Mouse (Mus musculus): ENCODE measurements at regions not wholly inside any gene's neighbourhood (a gene's known extent, or its start where the extent isn't known, plus 50 kb on each side); places are given as distances from the start of the nearest gene placed in this dataset.

DNA sequence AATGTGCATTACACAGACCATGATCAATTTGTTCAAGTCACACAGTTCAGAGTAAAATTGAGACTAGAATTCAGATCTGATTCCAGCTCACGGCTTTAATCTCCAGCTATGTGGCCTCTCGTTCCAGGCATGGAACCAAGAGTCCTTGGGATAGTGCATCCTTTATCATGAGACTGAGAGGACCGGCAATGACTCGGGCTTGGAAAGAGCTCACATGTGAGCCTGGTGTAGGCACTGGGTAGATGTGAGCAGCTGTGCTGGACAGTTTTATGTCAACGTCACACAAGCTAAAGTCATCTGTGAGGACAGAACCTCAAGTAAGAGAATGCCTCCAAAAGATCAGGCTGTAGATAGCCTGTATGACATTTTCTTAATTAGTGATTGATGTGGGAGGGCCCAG lies 228.3 kb downstream of the Plpp3 start:
- DNase-seq (ENCODE audit: low spot score in 2 of 2) = no peak

DNA sequence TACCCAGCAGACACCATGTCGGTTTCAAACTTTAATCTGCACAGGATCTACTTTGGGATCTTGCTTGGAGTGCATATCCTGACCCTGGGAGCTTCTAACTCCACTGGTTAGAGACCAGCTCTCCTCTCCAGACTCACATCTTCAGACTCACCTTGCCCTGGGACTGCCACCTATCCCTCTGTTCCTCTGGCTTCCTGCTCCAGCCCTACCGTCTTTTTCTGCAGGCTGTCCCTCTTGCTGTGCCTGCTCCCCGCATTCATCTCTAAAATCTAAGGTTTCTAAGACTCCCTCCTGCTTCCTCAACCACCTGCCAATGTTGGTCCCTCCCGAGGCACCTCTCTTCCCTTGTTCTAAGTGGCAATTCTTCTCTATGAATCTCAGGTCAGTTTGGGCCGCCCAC lies 233.2 kb downstream of the Plpp3 start:
- DNase-seq (ENCODE audit: low spot score in 2 of 2) = peak; percentile 17 to 22

DNA sequence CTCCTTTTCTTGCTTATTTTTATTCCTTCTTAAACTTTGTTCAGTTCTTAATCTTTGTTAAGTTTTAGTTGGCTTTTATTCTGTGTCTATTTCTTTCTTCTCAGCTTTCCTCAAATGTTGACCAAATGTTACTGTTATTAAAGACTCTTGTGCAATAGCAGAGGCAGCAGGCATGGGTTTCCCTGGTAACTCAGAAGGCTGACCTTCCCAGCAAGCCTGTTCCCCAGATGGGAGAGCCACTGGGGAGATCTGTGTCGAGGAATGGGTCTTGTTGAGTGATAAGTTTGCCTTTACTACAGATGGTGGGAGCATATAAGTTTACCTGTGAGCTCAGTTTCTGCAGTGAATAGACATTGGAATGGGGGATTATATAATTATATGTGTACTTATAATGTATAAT lies 237.2 kb downstream of the Plpp3 start:
- DNase-seq (ENCODE audit: low spot score in 2 of 2) = no peak

DNA sequence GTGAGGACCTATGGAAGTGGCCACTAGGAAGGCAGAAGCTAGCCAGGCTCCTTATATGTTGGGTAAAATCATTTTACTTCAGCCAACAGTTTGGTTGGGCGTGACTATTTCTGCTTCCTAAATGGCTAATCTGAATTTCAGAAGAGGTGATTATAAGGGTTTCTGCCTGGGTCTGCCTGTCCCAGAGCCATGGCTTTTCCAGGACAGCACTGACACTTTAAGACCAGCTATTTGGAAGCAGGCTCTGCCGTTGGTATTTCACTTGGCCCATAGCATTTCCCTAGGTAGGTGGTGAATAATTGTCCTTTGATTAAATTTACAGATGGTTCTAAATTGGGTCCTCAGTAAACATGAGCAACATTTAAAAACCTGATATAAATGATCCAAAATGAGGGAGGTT lies 240.3 kb downstream of the Plpp3 start:
- DNase-seq (ENCODE audit: low spot score in 2 of 2) = no peak

DNA sequence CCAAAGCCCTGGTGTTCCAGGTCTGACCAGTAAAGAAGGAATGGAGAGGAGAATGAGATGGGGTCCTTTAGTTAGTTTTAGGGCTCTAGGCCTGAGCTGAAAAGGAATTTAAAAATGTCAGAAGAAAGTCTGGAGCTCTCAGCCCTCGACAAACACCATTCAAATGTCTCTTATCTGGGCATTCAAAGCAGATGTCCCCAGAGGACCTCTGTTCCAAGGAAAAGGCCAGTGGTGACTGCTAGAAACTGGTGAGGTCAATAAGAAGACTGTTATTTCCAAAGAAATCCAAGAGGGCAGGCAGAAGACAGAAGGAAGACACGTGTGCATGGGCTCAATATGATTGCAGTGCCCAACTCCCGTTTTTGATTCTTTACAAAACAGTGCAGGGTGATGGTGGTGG lies 244.9 kb downstream of the Plpp3 start:
- DNase-seq (ENCODE audit: low spot score in 2 of 2) = no peak

DNA sequence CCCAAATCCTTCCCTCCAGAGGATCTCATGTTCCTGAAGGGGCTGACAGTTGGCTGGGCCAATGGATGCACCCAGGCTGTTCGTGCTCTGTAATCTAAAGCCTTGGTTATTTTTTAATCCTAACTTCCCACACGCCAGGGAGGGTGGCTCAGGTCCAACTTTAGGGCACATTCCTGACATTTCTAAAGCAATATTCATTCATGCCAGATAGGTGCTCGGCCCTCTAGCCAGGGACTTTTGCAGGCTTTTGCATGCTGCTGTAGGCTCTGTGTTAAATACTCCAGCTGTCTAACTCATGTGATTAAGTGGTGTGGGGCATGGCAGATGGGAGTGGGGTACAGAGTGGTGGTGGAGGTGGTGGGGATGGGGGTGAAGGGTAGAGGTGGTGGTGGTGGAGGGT lies 246.0 kb downstream of the Plpp3 start:
- no peak for DNase-seq (ENCODE audit: low spot score in 2 of 2)

DNA sequence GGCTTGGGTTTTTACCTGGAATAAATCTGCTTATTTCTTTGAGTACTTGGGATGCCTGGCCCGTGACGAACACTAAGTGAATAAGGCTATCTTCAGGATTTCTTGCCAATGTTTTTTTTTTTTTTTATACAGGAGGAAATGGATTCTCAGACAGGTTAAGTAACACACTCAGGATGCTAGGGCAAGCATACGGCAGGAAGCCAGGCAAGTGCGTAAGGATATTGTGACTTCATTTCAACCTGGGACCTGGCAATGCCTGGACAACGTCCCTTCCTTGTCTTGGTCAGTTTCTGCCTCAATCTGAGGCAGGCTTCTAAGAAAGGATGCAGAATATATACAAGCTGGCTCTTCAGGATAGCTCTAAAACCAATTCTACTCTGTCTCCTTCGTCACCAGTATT lies 246.5 kb downstream of the Plpp3 start:
- DNase-seq (ENCODE audit: low spot score in 2 of 2) = no peak

DNA sequence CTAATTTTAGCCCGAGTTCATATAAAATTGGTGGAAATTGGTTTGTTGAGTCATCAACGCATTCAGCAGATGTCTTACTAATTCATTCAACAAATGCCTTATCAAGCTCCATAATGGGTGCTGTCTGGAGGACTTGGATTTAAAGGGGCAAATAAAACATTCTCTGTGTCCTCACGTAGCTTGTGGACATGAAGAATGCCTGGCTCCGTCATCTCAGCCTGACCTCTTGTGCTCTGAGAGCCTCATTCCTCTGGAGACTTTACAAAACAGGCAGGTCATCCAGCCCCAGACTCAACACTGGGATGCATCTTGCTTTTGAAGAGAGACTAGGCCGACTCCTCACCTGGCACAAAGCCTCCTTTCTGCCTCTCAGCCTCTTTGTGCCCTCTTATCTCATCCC lies 248.6 kb downstream of the Plpp3 start:
- DNase-seq (ENCODE audit: low spot score in 2 of 2) = no peak

DNA sequence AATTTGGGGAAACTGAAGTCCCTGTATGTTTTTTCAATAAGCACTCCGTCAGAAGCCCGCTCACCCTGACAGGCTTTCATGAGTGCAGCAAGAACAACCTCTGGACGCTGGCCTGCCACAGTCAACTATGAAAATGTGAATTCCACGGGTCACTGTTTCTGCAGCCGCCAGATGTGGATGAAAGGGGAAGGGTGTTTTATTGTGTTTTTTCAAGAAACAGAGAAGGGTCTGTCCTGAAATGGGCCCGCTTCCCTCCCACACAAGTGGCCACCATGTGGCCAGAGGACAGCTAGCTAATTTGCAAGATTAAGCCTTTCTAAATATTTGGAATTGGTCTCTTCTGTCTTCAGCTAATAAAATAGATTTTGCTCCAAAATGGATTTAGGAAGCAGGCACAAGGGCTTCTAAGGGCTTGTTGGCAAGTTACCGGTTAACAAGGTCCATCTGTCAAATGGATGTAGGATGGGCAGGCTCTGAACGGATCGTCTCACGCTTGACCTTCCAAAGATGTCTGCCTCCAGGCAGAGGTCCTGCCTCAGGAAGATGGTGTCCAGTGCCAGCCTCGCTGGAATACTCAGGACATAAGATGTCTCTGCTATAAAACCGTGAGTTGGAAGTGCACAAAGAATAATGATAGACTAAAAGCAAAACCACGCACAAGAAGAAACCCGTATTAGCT lies 249.8 kb downstream of the Plpp3 start:
- no peak for DNase-seq (ENCODE audit: low spot score in 2 of 2)

DNA sequence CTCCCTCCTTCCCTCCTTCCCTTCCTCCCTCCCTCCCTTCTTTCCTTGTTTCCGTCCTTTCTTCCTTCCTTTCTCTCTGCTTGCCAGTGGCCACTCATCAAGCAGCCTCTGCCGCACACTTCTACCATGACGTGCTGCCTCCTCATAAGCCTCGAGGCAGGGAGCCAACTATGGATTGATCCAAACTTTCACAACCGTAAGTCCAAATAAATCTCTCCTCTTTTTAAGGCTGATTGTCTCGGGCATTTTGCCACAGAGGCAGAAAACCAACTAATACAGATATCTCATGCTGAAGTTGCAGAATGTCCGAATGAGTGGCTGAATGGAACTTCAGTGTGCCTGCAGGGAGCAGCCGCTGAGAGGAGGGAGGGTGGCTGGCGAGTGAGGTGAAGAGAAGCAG lies 251.7 kb downstream of the Plpp3 start:
- DNase-seq (ENCODE audit: low spot score in 2 of 2) = no peak

DNA sequence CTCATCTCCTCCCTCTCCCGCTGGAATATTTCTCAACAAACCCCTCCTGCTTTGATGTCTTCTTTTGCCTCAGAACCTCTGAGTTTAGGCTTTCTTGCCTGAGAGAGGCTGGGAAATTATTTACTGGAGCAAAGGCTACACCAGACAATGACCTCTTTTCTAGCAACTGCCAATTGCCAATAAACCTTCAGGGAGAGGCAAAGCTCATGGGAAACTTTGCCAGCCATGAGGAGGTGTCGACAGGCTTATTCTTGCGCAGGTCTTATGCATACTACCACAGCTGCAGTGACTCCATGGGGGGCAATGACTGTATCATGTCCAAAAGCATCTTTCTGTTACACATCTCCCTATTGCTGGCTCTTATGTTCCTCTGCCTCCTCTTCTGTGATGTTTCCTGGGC lies 260.0 kb downstream of the Plpp3 start:
- DNase-seq (ENCODE audit: low spot score in 2 of 2) = no peak

DNA sequence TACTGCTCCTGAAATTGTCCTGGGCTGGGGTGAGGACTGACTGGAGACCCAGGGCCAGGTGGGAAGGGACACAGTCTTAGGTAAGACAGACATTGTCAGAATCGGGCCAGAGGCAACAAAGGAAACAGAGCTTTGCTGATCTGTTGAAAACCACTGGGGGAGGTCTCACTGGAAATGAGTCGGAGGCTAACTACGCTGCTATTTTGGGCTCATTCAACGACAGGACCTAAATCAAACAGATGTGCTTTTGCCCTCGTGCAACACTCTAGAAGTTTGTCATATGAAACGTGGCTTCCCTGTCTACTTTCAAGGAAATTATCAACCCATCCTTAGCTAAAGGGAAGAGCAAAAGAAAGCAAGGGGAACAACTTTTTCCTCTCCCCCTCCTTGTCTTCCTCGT lies 265.3 kb downstream of the Plpp3 start:
- no peak for DNase-seq (ENCODE audit: low spot score in 2 of 2)

DNA sequence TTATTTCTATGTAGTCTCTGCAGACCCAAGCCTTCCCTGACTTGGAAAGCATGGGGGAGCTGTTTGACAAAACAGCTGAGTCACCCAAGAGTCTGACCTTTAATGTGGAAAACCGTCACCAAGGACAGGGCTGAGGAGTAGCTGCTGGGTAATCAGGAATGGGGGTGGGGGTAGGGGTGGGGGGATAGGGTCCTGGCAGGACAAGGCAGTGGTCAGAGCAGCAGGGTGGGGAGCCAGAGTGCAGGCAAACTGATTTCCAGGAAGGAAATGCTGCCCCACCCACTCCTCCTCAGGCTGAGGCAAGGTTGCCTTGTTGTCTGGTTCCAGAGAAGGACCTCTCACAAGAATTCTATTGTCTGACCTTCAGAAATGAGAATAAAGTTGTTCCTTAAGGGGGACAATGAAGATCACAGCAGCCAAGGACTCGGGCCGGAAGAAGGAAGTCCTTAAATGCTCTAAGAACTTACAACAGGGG lies 266.6 kb downstream of the Plpp3 start:
- DNase-seq (ENCODE audit: low spot score in 2 of 2) = no peak

DNA sequence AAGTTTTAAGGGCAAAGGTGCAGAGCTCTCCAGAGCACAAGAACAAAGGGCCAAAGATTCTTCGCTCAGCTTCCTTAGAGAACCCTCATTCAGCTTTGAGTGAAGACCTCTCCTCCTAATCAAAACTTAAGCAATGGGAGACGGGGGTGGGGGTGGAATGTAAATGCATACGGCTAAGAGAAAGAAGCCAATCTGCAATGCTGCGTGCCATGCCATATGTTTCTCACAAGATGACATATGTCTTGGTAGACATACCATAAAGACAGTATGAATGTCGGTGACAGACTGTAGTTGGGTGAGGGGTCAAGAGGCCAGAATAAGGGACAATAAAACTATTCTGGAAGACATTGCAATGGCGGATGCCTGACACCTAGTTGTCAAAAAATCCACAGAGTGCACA lies 267.9 kb downstream of the Plpp3 start:
- DNase-seq (ENCODE audit: low spot score in 2 of 2) = no peak

DNA sequence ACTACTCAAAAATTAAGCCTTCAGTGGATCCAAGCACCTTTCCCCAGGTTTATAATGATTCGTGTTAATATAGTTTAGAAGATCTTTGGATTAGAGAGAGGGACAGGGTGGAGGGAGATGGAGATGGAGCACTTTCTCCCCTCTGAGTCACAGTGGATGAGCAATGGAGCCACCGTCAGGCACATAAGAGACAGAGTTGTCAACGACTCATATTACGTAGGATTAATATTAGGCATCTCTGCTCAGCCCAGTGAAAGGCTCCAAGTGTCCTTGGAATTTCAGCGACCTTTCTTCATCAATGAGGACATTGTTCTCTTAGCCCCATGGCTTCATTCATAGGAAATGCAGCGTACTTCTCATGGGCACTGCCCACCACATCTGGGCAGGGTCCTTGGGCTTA lies 270.4 kb downstream of the Plpp3 start:
- DNase-seq (ENCODE audit: low spot score in 2 of 2) = no peak

DNA sequence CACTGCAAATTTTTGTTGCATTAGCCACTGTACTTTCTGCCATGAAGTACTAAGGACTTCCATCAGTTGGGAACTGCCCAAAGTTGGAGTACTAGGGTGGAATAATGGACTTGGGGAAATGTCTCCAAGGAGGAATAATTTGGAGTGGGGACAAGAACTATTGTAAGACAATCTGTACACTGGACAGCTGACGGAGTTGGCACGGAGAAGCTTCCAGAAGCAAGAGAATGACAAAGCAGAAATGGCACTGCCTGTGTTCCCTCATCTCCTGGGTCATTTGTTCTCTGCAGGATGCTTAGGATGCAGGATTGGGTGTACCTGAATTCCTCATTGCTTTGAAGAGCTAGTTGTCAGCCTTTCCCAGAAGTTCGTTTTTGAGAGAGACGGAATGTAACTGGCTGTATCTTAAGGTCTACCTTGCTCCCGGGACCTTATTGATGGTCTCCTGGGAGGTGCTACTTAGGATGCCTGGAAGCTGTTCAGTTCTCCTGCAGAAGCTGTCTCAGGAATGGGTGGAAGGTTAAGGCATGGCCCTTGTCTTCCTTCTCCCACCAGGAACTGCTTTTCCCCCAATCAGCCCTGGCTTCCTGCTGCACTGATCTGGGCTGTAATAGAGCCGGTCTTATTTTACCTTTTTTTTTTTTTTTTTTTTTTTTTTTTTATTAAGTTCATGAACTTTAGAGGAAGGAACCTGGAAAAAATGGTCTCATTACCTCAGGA lies 272.4 kb downstream of the Plpp3 start:
- DNase-seq (ENCODE audit: low spot score in 2 of 2) = peak; percentile 10 to 37

DNA sequence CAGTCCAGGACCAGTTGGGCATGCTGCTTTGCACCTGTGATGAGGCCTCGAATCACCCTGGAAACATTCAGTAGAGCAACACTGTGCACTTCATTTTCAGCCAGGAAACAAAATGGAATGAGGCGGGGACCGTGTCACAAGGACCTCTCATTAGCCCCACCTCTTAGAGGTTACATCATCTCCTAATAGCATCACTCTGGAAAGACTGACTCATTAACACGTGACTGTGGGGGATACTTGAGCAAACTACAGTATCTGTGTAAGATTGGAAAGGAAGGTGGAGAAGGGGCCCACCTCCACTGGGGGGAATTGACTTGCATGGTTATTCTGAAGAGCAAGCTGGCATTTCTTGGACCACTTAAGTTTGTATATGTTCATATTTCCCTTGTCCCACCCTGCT lies 275.3 kb downstream of the Plpp3 start:
- DNase-seq (ENCODE audit: low spot score in 2 of 2) = no peak

DNA sequence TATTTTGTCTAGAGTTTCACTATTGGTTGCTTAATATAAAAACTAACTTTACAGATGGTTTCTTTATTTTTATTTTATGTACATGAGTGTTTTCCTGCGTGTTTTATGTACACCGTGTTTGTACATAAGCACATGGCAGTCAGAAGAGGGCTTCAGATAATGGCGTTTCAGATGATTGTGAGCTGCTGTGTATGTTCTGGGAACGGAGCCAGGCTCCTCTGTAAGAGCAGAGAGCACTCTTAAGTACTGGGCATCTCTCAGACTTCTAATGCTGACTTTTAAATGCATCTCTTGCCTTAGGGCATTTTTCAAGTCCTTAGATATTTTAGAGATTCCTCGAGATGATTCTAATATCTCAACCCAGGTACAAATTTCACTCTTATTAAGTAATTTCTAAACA lies 280.0 kb downstream of the Plpp3 start:
- no peak for DNase-seq (ENCODE audit: low spot score in 2 of 2)

DNA sequence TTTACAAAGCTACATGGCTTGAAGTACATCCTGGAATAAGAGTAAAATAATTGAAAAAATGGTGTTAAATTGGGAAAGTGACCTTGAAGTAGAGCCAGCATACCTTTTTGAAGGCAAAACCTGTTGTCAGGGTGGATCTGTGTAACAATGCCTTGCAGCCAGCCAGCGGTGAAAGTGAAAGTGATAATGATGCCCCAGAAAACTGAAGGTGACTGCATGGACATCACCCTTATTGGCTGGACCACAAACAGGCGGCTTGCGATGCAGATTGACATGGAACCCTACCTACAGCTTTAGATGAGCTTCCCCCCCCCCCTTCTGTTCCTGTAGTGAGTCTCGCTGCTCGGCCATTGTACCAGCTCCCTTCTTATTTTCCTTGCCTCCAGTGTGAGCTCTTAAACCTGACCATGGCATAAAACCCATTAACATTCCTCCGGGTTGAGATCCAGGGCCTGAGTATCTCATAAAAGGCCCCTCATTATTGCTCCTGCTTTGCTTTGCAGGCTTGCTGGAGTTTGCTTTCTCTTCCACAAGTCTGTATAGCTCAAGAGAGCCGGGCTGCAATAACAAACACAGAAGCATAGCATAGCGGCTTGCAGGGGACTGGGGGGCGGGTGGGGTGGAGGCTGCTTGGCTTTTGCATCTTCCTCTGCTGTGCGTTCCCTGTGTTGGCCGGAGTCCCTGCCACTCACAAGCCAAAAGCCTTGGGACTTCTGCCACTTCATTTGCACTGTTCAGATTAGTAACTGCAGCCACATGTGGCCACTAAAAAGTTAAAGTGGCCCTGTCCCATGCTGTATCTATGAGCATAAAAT lies 292.1 kb downstream of the Plpp3 start:
- DNase-seq (ENCODE audit: low spot score in 2 of 2) = peak; percentile 26 to 30

DNA sequence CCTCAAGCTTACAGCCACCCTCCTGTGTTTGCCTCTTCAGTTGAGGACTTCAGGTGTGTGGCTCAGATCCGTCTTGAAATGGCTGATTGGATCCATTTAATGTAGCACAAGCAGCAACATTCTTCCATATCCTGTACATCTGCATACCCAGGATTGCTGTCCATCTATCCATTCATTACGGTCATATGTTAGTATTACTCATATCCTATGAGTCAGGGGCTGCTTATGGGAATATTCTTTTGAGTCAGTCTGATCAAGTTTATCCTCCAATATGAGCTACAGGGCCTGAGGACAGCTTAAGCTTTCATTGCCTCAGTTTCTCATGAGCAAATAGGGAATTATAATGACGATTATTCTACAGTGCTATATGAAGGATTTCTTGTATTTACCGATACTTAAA lies 293.7 kb downstream of the Plpp3 start:
- no peak for DNase-seq (ENCODE audit: low spot score in 2 of 2)

DNA sequence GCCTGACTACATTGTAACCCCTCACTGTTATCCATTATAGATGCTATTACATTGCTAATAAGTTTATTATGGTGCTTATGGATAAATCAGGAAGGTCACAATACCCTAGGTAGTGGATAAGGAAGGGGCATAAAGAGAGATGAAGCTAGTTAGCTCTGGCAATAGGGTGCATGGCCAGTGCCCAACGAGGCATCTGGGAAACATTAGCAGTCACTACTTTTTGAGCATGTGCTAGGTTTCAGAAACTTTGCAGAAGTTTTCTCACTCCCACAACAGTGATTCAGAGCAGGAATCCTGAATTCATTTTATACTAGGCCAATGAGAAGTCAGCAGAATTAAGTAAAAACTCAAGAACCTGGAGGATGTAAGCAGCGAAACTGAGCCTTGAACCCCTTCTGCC lies 294.7 kb downstream of the Plpp3 start:
- no peak for DNase-seq (ENCODE audit: low spot score in 2 of 2)

DNA sequence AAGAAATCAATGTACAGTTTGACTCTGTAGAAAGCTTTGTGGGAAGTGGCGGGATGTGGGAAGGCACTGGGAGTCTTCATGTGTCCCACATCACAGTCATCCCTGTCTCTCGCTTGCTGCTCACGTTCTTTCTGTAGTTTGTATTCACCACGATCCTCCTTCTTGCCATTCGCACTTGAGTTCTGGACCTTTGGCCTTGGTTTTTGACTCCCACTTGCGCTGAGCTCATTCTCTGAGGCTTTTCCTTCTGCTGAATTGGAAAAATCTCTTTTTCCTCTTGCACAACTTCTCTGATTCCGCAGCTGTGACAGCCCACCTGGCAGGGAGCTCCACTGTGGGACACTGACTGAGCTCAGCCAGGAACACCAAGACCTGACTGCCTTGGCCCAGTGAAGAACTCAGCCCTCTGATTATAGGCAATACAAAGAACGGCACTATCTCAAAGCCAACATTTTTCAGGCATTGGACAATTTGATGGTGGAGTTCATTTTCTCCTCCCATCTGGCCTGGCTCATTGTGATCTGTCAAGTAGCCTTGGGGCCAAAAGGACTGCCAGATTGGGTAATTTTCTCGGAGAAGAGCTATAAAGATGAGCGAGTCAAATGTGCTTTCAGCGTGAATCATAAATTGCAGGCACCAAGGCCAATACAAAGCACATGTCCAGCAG lies 299.9 kb downstream of the Plpp3 start:
- peak; percentile 67 to 80 for DNase-seq (ENCODE audit: low spot score in 2 of 2)

All from gastrocnemius, adult 8-10 months (tissue).